In genomic region chr4:150591602-150592001, GRCm38 (mm10) we compare ENCODE assay signal across 18 mouse cellular contexts.
DNase-seq lines count a peak whose midpoint lies in the region; ATAC-seq lines count a peak whose summit lies in the region.
"Had no signal": no experiment of that assay in that cellular context is flagged by ENCODE, and none has a peak within 500 bp of the region (broad histone marks: within the 10 kb centered on the region; RNA-seq: fewer than 3 reads in every experiment).

No protein-coding gene starts in this region.

- DNase-seq in kidney, postnatal 25 days, result no peak
- DNase-seq in midbrain, embryonic 10.5 days (ENCODE audit: low spot score), result no peak
- no peak for DNase-seq in adrenal gland, adult 8-10 months
- DNase-seq: cerebellum, adult 11 months; heart, adult 11 months; lung, postnatal 4 days; right cerebral cortex, postnatal 25 days had no signal

- no peak overlapping the region for H3K4me2 ChIP-seq in forebrain, embryonic 15.5 days (replicated peaks)
- no peak overlapping the region for H3K4me2 ChIP-seq in forebrain, embryonic 16.5 days (ENCODE audit: low read length)
- no peak overlapping the region; the same call in 1 of the 2 replicates for H3K4me2 ChIP-seq in kidney, embryonic 14.5 days (replicated peaks; ENCODE audit: low read depth, low read length)
- no peak overlapping the region for H3K4me2 ChIP-seq in midbrain, embryonic 16.5 days (ENCODE audit: low read length)
- H3K4me2 ChIP-seq in liver, embryonic 15.5 days, result peak overlapping the region; percentile 25; the same call in 1 of the 2 replicates
- H3K4me2 ChIP-seq: embryonic facial prominence, embryonic 13.5 days; limb, embryonic 15.5 days; midbrain, embryonic 12.5 days had no signal

- WGBS in forebrain, embryonic 15.5 days, result 74% methylated on average over 4 of the region's 4 CpGs
- 74% methylated on average over 4 of the region's 4 CpGs for WGBS in forebrain, embryonic 16.5 days
- WGBS in kidney, embryonic 14.5 days, result 28% methylated on average over 4 of the region's 4 CpGs
- WGBS in midbrain, embryonic 10.5 days, result 80% methylated on average over 4 of the region's 4 CpGs
- 68% methylated on average over 4 of the region's 4 CpGs for WGBS in midbrain, embryonic 16.5 days
- WGBS in liver, embryonic 15.5 days (ENCODE audit: insufficient replicate concordance), result 68% methylated on average over 4 of the region's 4 CpGs

- no peaks in the 10 kb centered on the region for H3K36me3 ChIP-seq in forebrain, embryonic 15.5 days
- H3K36me3 ChIP-seq in forebrain, embryonic 16.5 days (ENCODE audit: control insufficient read depth, insufficient read depth), result no peaks in the 10 kb centered on the region
- H3K36me3 ChIP-seq in kidney, embryonic 14.5 days (ENCODE audit: control insufficient read depth, insufficient read depth, low read length), result peaks cover 2% of the 10 kb centered on the region; the same call in 1 of the 2 replicates
- no peaks in the 10 kb centered on the region for H3K36me3 ChIP-seq in midbrain, embryonic 10.5 days
- H3K36me3 ChIP-seq in midbrain, embryonic 16.5 days (ENCODE audit: control insufficient read depth, insufficient read depth, low read length), result no peaks in the 10 kb centered on the region
- H3K36me3 ChIP-seq in liver, embryonic 15.5 days (replicated peaks), result no peaks in the 10 kb centered on the region
- H3K36me3 ChIP-seq: embryonic facial prominence, embryonic 13.5 days; limb, embryonic 15.5 days; midbrain, embryonic 12.5 days had no signal

- no peaks in the 10 kb centered on the region for H3K27me3 ChIP-seq in forebrain, embryonic 15.5 days
- no peaks in the 10 kb centered on the region for H3K27me3 ChIP-seq in forebrain, embryonic 16.5 days (replicated peaks; ENCODE audit: control insufficient read depth, insufficient read depth, low read length)
- no peaks in the 10 kb centered on the region for H3K27me3 ChIP-seq in kidney, embryonic 14.5 days (ENCODE audit: control insufficient read depth, insufficient read depth, low read length)
- no peaks in the 10 kb centered on the region for H3K27me3 ChIP-seq in midbrain, embryonic 10.5 days (ENCODE audit: low read depth, poor library complexity, severe bottlenecking)
- H3K27me3 ChIP-seq in midbrain, embryonic 16.5 days (ENCODE audit: control insufficient read depth, insufficient read depth, low read depth, low read length), result no peaks in the 10 kb centered on the region
- H3K27me3 ChIP-seq in liver, embryonic 15.5 days, result no peaks in the 10 kb centered on the region
- H3K27me3 ChIP-seq: CH12.LX; embryonic facial prominence, embryonic 13.5 days; limb, embryonic 15.5 days; midbrain, embryonic 12.5 days had no signal

- H3K9ac ChIP-seq in forebrain, embryonic 15.5 days (replicated peaks), result no peak overlapping the region
- no peak overlapping the region for H3K9ac ChIP-seq in forebrain, embryonic 16.5 days (replicated peaks; ENCODE audit: low read depth, low read length)
- H3K9ac ChIP-seq in kidney, embryonic 14.5 days (ENCODE audit: low read depth, low read length), result 0 out of 2 replicates have a peak overlapping the region, but pooled peaks have one; percentile 5
- H3K9ac ChIP-seq in midbrain, embryonic 16.5 days (ENCODE audit: low read depth, low read length), result no peak overlapping the region
- no peak overlapping the region for H3K9ac ChIP-seq in liver, embryonic 15.5 days
- H3K9ac ChIP-seq: embryonic facial prominence, embryonic 13.5 days; limb, embryonic 15.5 days; midbrain, embryonic 12.5 days had no signal

- peaks cover 17% of the 10 kb centered on the region for H3K4me1 ChIP-seq in forebrain, embryonic 15.5 days
- H3K4me1 ChIP-seq in forebrain, embryonic 16.5 days (replicated peaks; ENCODE audit: control insufficient read depth, insufficient read depth, low read length), result 0 out of 2 replicates have a peak, but pooled peaks cover 7% of the 10 kb centered on the region
- H3K4me1 ChIP-seq in kidney, embryonic 14.5 days (ENCODE audit: control insufficient read depth, insufficient read depth, low read length), result peaks cover 60% of the 10 kb centered on the region
- peaks cover 36% of the 10 kb centered on the region for H3K4me1 ChIP-seq in midbrain, embryonic 10.5 days
- peaks cover 31% of the 10 kb centered on the region for H3K4me1 ChIP-seq in midbrain, embryonic 16.5 days (ENCODE audit: control insufficient read depth, insufficient read depth, low read length)
- H3K4me1 ChIP-seq in liver, embryonic 15.5 days (replicated peaks), result peaks cover 79% of the 10 kb centered on the region

- 0 out of 2 replicates have a peak overlapping the region, but pooled peaks have one; percentile 6 for H3K27ac ChIP-seq in forebrain, embryonic 15.5 days (replicated peaks)
- H3K27ac ChIP-seq in forebrain, embryonic 16.5 days (ENCODE audit: low read length), result no peak overlapping the region
- H3K27ac ChIP-seq in kidney, embryonic 14.5 days (ENCODE audit: low read depth, low read length), result peak overlapping the region; percentile 80; the same call in 1 of the 2 replicates
- 0 out of 2 replicates have a peak overlapping the region, but pooled peaks have one; percentile 4 for H3K27ac ChIP-seq in midbrain, embryonic 10.5 days (replicated peaks)
- H3K27ac ChIP-seq in midbrain, embryonic 16.5 days (ENCODE audit: low read length), result no peak overlapping the region
- H3K27ac ChIP-seq in liver, embryonic 15.5 days (replicated peaks), result no peak overlapping the region
- H3K27ac ChIP-seq: embryonic facial prominence, embryonic 13.5 days; hindbrain, postnatal 0 days; left cerebral cortex, adult 2 months; midbrain, embryonic 12.5 days had no signal

- no peaks in the 10 kb centered on the region for H3K9me3 ChIP-seq in forebrain, embryonic 15.5 days
- no peaks in the 10 kb centered on the region for H3K9me3 ChIP-seq in forebrain, embryonic 16.5 days (ENCODE audit: control insufficient read depth, low read length)
- no peaks in the 10 kb centered on the region for H3K9me3 ChIP-seq in kidney, embryonic 14.5 days (ENCODE audit: control insufficient read depth, low read length)
- H3K9me3 ChIP-seq in midbrain, embryonic 10.5 days (replicated peaks), result no peaks in the 10 kb centered on the region
- no peaks in the 10 kb centered on the region for H3K9me3 ChIP-seq in midbrain, embryonic 16.5 days (replicated peaks; ENCODE audit: control insufficient read depth, low read length, poor library complexity, severe bottlenecking)
- H3K9me3 ChIP-seq in liver, embryonic 15.5 days (replicated peaks), result no peaks in the 10 kb centered on the region
- H3K9me3 ChIP-seq: embryonic facial prominence, embryonic 13.5 days; limb, embryonic 15.5 days; midbrain, embryonic 12.5 days had no signal

- ATAC-seq in forebrain, embryonic 15.5 days (replicated peaks), result no peak
- ATAC-seq in forebrain, embryonic 16.5 days, result no peak
- no peak for ATAC-seq in kidney, embryonic 14.5 days (ENCODE audit: low FRiP score, low TSS enrichment)
- ATAC-seq in midbrain, embryonic 16.5 days, result no peak
- no peak for ATAC-seq in liver, embryonic 15.5 days (ENCODE audit: insufficient read depth)
- ATAC-seq: hindbrain, postnatal 0 days had no signal

- no peak overlapping the region for H3K4me3 ChIP-seq in forebrain, embryonic 15.5 days
- H3K4me3 ChIP-seq in forebrain, embryonic 16.5 days (replicated peaks; ENCODE audit: low read length), result no peak overlapping the region
- H3K4me3 ChIP-seq in kidney, embryonic 14.5 days (ENCODE audit: low read length), result no peak overlapping the region
- no peak overlapping the region for H3K4me3 ChIP-seq in midbrain, embryonic 10.5 days
- H3K4me3 ChIP-seq in midbrain, embryonic 16.5 days (ENCODE audit: low read depth, low read length), result no peak overlapping the region
- no peak overlapping the region for H3K4me3 ChIP-seq in liver, embryonic 15.5 days (replicated peaks)
- H3K4me3 ChIP-seq: embryonic facial prominence, embryonic 13.5 days; left cerebral cortex, adult 2 months; limb, embryonic 15.5 days; midbrain, embryonic 12.5 days had no signal

Comparison
In these comparisons a context has a peak if more than half of its experiments do, and no peak if none do; other contexts are left out.
1. H3K27ac ChIP-seq: peak in forebrain, embryonic 15.5 days (single experiment), kidney, embryonic 14.5 days (single experiment) and midbrain, embryonic 10.5 days (single experiment); none in forebrain, embryonic 16.5 days (single experiment), midbrain, embryonic 16.5 days (single experiment) and liver, embryonic 15.5 days (single experiment).